Mouse (Mus musculus) brain, embryonic 14.5 days (tissue): ENCODE data around the gene Eif2ak2.

Source experiments
- CTCF ChIP-seq: fragments of 200-500 bp; IDR thresholded peaks from 2 replicates; pipeline ENCODE4 v1.5.1; 2012; ENCODE audit warnings: inconsistent platforms, mild to moderate bottlenecking, moderate library complexity, borderline replicate concordance; ENCODE audit not compliant: insufficient read depth, insufficient read length; ENCODE audit errors: extremely low read depth
- POLR2A ChIP-seq: fragments of 200-500 bp; IDR thresholded peaks from 2 replicates; pipeline ENCODE4 v1.6.1; 2012; ENCODE audit warnings: mild to moderate bottlenecking, inconsistent platforms, borderline replicate concordance; ENCODE audit not compliant: poor library complexity, insufficient read depth, insufficient read length, severe bottlenecking; ENCODE audit errors: extremely low read depth

- no peak for TF ChIP-seq CTCF
- no peak for TF ChIP-seq POLR2A
These were observed 24.5 kb upstream of the Eif2ak2 start, which contains the start of gene Sult6b1 for GRCm38 (mm10) chr17:78906892-78907291.
